Mouse (Mus musculus) brain, embryonic 14.5 days (tissue): ENCODE measurements around the gene Wdr45.

Experiments
- CTCF ChIP-seq: fragments of 200-500 bp; IDR thresholded peaks from 2 replicates; pipeline ENCODE4 v1.5.1; 2012; ENCODE audit warnings: inconsistent platforms, mild to moderate bottlenecking, moderate library complexity, borderline replicate concordance; ENCODE audit not compliant: insufficient read depth, insufficient read length; ENCODE audit errors: extremely low read depth
- POLR2A ChIP-seq: fragments of 200-500 bp; IDR thresholded peaks from 2 replicates; pipeline ENCODE4 v1.6.1; 2012; ENCODE audit warnings: mild to moderate bottlenecking, inconsistent platforms, borderline replicate concordance; ENCODE audit not compliant: poor library complexity, insufficient read depth, insufficient read length, severe bottlenecking; ENCODE audit errors: extremely low read depth

DNA sequence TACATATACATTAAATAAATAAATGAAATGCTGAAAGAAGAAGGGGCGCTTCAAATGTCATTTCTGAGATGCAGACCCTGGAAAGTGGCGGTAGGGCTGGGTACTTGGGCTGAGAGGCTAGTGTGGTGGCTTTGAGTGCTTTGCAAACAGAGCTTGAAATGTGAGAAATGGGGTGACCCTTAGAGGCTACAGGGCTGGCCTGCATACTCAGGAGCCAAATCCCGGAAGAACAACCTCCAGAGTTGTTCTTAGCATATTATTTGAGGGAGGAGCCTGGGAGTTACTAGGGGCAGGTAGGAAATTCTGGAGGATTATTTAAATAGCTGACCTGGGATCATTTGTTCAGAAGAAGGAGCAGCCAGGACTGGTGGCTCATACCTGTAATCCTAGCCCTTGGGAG, 23.6 kb upstream of the Wdr45 start:
- TF ChIP-seq CTCF: no peak
- no peak for TF ChIP-seq POLR2A
